Mouse (Mus musculus) CH12.LX (cell line): ENCODE measurements around the gene Hsd17b1. TPM values are rescaled to one million over a fixed set of nuclear protein-coding genes. Genes with fewer than 3 reads are reported as not detected.

ENCODE experiments used
- DNase-seq: peaks from one replicate; pipeline ENCODE4 v3.0.0-alpha.2; 2013; ENCODE audit errors: extremely low read depth
- H3K27ac ChIP-seq: 2 replicates; pipeline ENCODE4 v1.5.1; 2012; ENCODE audit warnings: low read depth, mild to moderate bottlenecking, control low read depth, moderate library complexity; ENCODE audit not compliant: insufficient read depth
- H3K27me3 ChIP-seq: replicated peaks from 2 replicates; pipeline ENCODE3; 2012; ENCODE audit warnings: inconsistent platforms
- H3K36me3 ChIP-seq, 2 experiments: replicated peaks in 1 of 2; 2 replicates each; pipeline versions ENCODE3 to v1.6.1; 2012; ENCODE audit warnings: inconsistent platforms in 1 of 2, low read length in 1 of 2, mild to moderate bottlenecking in 1 of 2, mixed read lengths in 1 of 2, moderate library complexity in 1 of 2; ENCODE audit not compliant: control insufficient read depth in 1 of 2, insufficient read depth in 1 of 2
- H3K4me1 ChIP-seq, 2 experiments: 2 replicates each; pipeline ENCODE4 v1.6.1; 2012; ENCODE audit warnings: inconsistent platforms in 1 of 2, moderate library complexity in 1 of 2; ENCODE audit not compliant: insufficient read depth in 2 of 2, control insufficient read depth in 1 of 2
- H3K4me2 ChIP-seq: 2 replicates; pipeline ENCODE4 v1.6.1; 2012; ENCODE audit warnings: low read depth, mild to moderate bottlenecking, control low read depth; ENCODE audit not compliant: poor library complexity, insufficient read depth, severe bottlenecking
- H3K4me3 ChIP-seq, 3 experiments: fragments of 150-350 bp in 1 of 3; sonication (generic) in 1 of 3; replicated peaks in 1 of 3; 2 replicates each; pipeline versions ENCODE3 to v1.5.1; 2011 to 2012; ENCODE audit warnings: low read depth in 2 of 3, low read length in 2 of 3, mild to moderate bottlenecking in 2 of 3, moderate library complexity in 2 of 3, control low read depth in 1 of 3, improper control_type of control experiment in 1 of 3, inconsistent platforms in 1 of 3, mixed read lengths in 1 of 3; ENCODE audit not compliant: poor library complexity in 1 of 3
- H3K79me2 ChIP-seq: replicated peaks from 2 replicates; pipeline ENCODE4 v1.6.1; 2012; ENCODE audit warnings: mild to moderate bottlenecking, moderate library complexity; ENCODE audit not compliant: control insufficient read depth, poor library complexity, insufficient read depth, severe bottlenecking; ENCODE audit errors: extremely low read depth
- H3K9ac ChIP-seq: 2 replicates; pipeline ENCODE4 v1.6.1; 2012; ENCODE audit warnings: low read depth, mild to moderate bottlenecking, control low read depth, moderate library complexity; ENCODE audit not compliant: insufficient read depth
- H3K9me3 ChIP-seq: replicated peaks from 2 replicates; pipeline ENCODE3; 2012; ENCODE audit warnings: low read length, inconsistent platforms, mixed read lengths
- BHLHE40 ChIP-seq: IDR thresholded peaks from 2 replicates; pipeline ENCODE4 v1.6.1; 2011; ENCODE audit warnings: mild to moderate bottlenecking, low read depth, low read length, improper control_type of control experiment
- CHD1 ChIP-seq: IDR thresholded peaks from 2 replicates; pipeline ENCODE4 v1.6.1; 2012; ENCODE audit warnings: low read depth, low read length, improper control_type of control experiment, inconsistent platforms
- CHD2 ChIP-seq: IDR thresholded peaks from 2 replicates; pipeline ENCODE4 v1.6.1; 2011; ENCODE audit warnings: low read length, improper control_type of control experiment
- ELF1 ChIP-seq: IDR thresholded peaks from 2 replicates; pipeline ENCODE4 v1.6.1; 2014; ENCODE audit warnings: low read depth, mild to moderate bottlenecking, inconsistent platforms, low read length, improper control_type of control experiment
- EP300 ChIP-seq: IDR thresholded peaks from 2 replicates; pipeline ENCODE4 v1.6.1; 2011; ENCODE audit warnings: low read length, improper control_type of control experiment
- ETS1 ChIP-seq: conservative IDR thresholded peaks from 2 replicates; pipeline ENCODE4 v1.6.1; 2012; ENCODE audit warnings: low read depth, mild to moderate bottlenecking, inconsistent platforms, low read length, improper control_type of control experiment, moderate library complexity
- IRF4 ChIP-seq: IDR thresholded peaks from 2 replicates; pipeline ENCODE4 v1.6.1; 2014; ENCODE audit warnings: low read depth, mild to moderate bottlenecking, inconsistent platforms, low read length, improper control_type of control experiment
- JUN ChIP-seq: IDR thresholded peaks from 2 replicates; pipeline ENCODE4 v1.6.1; 2011; ENCODE audit warnings: low read depth, mild to moderate bottlenecking, low read length, improper control_type of control experiment, moderate library complexity; ENCODE audit not compliant: insufficient read depth
- JUND ChIP-seq: conservative IDR thresholded peaks from 2 replicates; pipeline ENCODE4 v1.6.1; 2011; ENCODE audit warnings: low read depth, low read length, improper control_type of control experiment
- MAFK ChIP-seq: IDR thresholded peaks from 2 replicates; pipeline ENCODE4 v1.6.1; 2011; ENCODE audit warnings: low read length, improper control_type of control experiment; ENCODE audit not compliant: insufficient replicate concordance
- MAZ ChIP-seq: IDR thresholded peaks from 2 replicates; pipeline ENCODE4 v1.6.1; 2012; ENCODE audit warnings: low read depth, mild to moderate bottlenecking, inconsistent platforms, low read length, improper control_type of control experiment, moderate library complexity
- MEF2A ChIP-seq: IDR thresholded peaks from 2 replicates; pipeline ENCODE4 v1.6.1; 2014; ENCODE audit warnings: low read depth, mild to moderate bottlenecking, inconsistent platforms, low read length, improper control_type of control experiment, borderline replicate concordance
- MXI1 ChIP-seq: IDR thresholded peaks from 2 replicates; pipeline ENCODE4 v1.6.1; 2011; ENCODE audit warnings: mild to moderate bottlenecking, low read depth, low read length, improper control_type of control experiment
- MYC ChIP-seq: IDR thresholded peaks from 2 replicates; pipeline ENCODE4 v1.6.1; 2011; ENCODE audit warnings: low read depth, mild to moderate bottlenecking, improper control_type of control experiment, low read length
- POLR2A ChIP-seq: IDR thresholded peaks from 2 replicates; pipeline ENCODE4 v1.6.1; 2011; ENCODE audit warnings: low read depth, mild to moderate bottlenecking, improper control_type of control experiment, low read length
- POLR2AphosphoS2 ChIP-seq: IDR thresholded peaks from 2 replicates; pipeline ENCODE4 v1.6.1; 2011; ENCODE audit warnings: low read depth, low read length, improper control_type of control experiment
- SIN3A ChIP-seq: IDR thresholded peaks from 2 replicates; pipeline ENCODE4 v1.6.1; 2012; ENCODE audit warnings: low read length, improper control_type of control experiment, inconsistent platforms
- TBP ChIP-seq: conservative IDR thresholded peaks from 2 replicates; pipeline ENCODE4 v1.6.1; 2011; ENCODE audit warnings: low read depth, low read length, improper control_type of control experiment
- TCF12 ChIP-seq: IDR thresholded peaks from 2 replicates; pipeline ENCODE4 v1.6.1; 2014; ENCODE audit warnings: low read depth, mild to moderate bottlenecking, inconsistent platforms, low read length, improper control_type of control experiment
- UBTF ChIP-seq: IDR thresholded peaks from 2 replicates; pipeline ENCODE4 v1.6.1; 2012; ENCODE audit warnings: low read depth, mild to moderate bottlenecking, inconsistent platforms, low read length, improper control_type of control experiment, moderate library complexity
- USF1 ChIP-seq: IDR thresholded peaks from 2 replicates; pipeline ENCODE4 v1.6.1; 2014; ENCODE audit warnings: low read depth, mild to moderate bottlenecking, inconsistent platforms, low read length, improper control_type of control experiment
- USF2 ChIP-seq: conservative IDR thresholded peaks from 2 replicates; pipeline ENCODE4 v1.6.1; 2011; ENCODE audit warnings: low read depth, low read length, improper control_type of control experiment
- ZC3H11A ChIP-seq: IDR thresholded peaks from 2 replicates; pipeline ENCODE4 v1.6.1; 2012; ENCODE audit warnings: low read depth, mild to moderate bottlenecking, inconsistent platforms, low read length, improper control_type of control experiment
- ZNF384 ChIP-seq: IDR thresholded peaks from 2 replicates; pipeline ENCODE4 v1.6.1; 2012; ENCODE audit warnings: low read depth, low read length, improper control_type of control experiment, inconsistent platforms
- dilution Hi-C: fragments of 300-500 bp; cut with MboI; formaldehyde crosslinking; loops from 2 replicates; pipeline ENCODE4 v1.14.3; 2020; ENCODE audit warnings: low sequenced_read_pairs; ENCODE audit not compliant: extremely low pct_unique_long_range_greater_than_20kb, extremely low pct_ligation_motif_present
- in situ Hi-C: fragments of 300-500 bp; cut with MboI; formaldehyde crosslinking; loops from 3 replicates; pipeline ENCODE4 v1.14.3; 2019; ENCODE audit warnings: low sequenced_read_pairs, low pct_ligation_motif_present, low pct_unique_long_range_greater_than_20kb, mixed read lengths
- polyA plus RNA-seq: library from polyadenylated mRNA; unstranded; fragments of >175 nt; gene quantifications from 2 replicates; pipeline ENCODE4 v1.2.1, GENCODE M21; 2012; ENCODE audit warnings: low read depth; ENCODE audit not compliant: insufficient read length
- total RNA-seq, 2 experiments: library from RNA; depleted of rRNA; stranded (reverse); fragments of 300-350 nt in 1 of 2; fragments of >200 nt in 1 of 2; gene quantifications; 2 replicates each; pipeline ENCODE4 v1.2.3; 2012 to 2014

Hsd17b1 gene
- total and polyA plus RNA-seq, 3 experiments, result 0.17 to 0.81 TPM; not detected in 1

GRCm38 (mm10) chr11:101112186-101112585 lies 34.0 kb downstream of the Hsd17b1 start (continued):
- TF ChIP-seq MAFK (0 out of 2 replicates have a peak, but pooled peaks have one; percentile 19), UBTF (0 out of 2 replicates have a peak, but pooled peaks have one; percentile 42), POLR2AphosphoS2 (no peak), CHD2 (peak; percentile 46; the same call in 1 of the 2 replicates), MAZ (peak; percentile 53; the same call in 1 of the 2 replicates), BHLHE40 (peak; percentile 55), JUND (no peak), JUN (no peak), ZC3H11A (no peak)
- TF ChIP-seq, all 38 proteins: peak for 15

- in situ Hi-C loops, result no loop called here
- TF ChIP-seq POLR2AphosphoS2 (no peak), MEF2A (peak; percentile 71), MYC (peak; percentile 39), EP300 (peak; percentile 95), USF2 (no peak; the same call in 1 of the 2 replicates), CHD1 (no peak), MAZ (0 out of 2 replicates have a peak, but pooled peaks have one; percentile 34), USF1 (peak; percentile 38; the same call in 1 of the 2 replicates), TBP (0 out of 2 replicates have a peak, but pooled peaks have one; percentile 10), MAFK (peak; percentile 19; the same call in 1 of the 2 replicates), TCF12 (peak; percentile 78), POLR2A (no peak), IRF4 (peak; percentile 99), MXI1 (peak; percentile 70; the same call in 1 of the 2 replicates), SIN3A (peak; percentile 99), JUND (0 out of 2 replicates have a peak, but pooled peaks have one; percentile 34), CHD2 (no peak), BHLHE40 (peak; percentile 98), ELF1 (no peak), ZC3H11A (no peak), ETS1 (peak; percentile 99), ZNF384 (peak; percentile 86)
- peaks cover 20 to 70% of the 10 kb centered on the region in 2 experiments for H3K4me1 ChIP-seq
Measured at GRCm38 (mm10) chr11:101115564-101115963, 37.4 kb downstream of the Hsd17b1 start.

More at GRCm38 (mm10) chr11:101115564-101115963, 37.4 kb downstream of the Hsd17b1 start:
- H3K4me2 ChIP-seq, result peak overlapping the region; percentile 53
- H3K79me2 ChIP-seq, result peaks cover 85% of the 10 kb centered on the region
- H3K9me3 ChIP-seq, result peaks cover 13% of the 10 kb centered on the region
- H3K27ac ChIP-seq, result peak overlapping the region; percentile 49
- H3K9ac ChIP-seq, result no peak overlapping the region; the same call in 1 of the 2 replicates
- peaks cover 4 to 43% of the 10 kb centered on the region in 2 experiments for H3K36me3 ChIP-seq
- dilution Hi-C loops, result no loop called here
- H3K4me3 ChIP-seq, result no peak overlapping the region
- no peaks in the 10 kb centered on the region for H3K27me3 ChIP-seq
- DNase-seq, result peak; percentile 77
